Mouse (Mus musculus): ENCODE measurements around the gene Pkp4. TPM values are rescaled to one million over a fixed set of nuclear protein-coding genes. Genes with fewer than 3 reads are reported as not detected.

The Pkp4 gene
- polyA plus RNA-seq, 1 experiment from 2014 or later: 7.7 TPM

DNA sequence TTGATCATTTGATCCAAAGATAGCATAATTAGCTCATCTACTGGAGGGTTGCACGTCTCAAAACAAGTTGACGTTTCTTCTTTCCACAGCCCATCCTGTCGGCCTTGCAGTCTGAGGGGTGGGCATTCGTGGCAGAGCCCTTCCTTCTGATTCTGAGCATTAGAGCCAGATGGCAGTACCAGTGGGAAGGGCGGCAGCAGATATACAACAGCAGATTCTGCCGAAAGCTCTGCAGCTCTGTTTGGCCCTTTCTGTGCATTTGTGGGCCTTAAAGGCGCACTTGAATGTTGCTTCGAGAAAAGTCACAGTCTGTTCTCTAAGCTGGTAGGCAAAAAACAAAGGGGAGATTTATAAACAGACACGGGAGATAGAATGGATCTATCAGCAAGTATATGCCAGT lies 170.4 kb downstream of the Pkp4 start:
- no peak overlapping the region for H3K4me2 ChIP-seq (ENCODE audit: low read depth, low read length)
- no peaks in the 10 kb centered on the region for H3K27me3 ChIP-seq (ENCODE audit: insufficient read depth, low read length)
- no peak for TF ChIP-seq EP300 (IDR thresholded peaks at IDR 0.05; ENCODE audit: low read depth)
- no peak for TF ChIP-seq CTCF (IDR thresholded peaks at IDR 0.05; ENCODE audit: low read depth)
- ATAC-seq (no peak), DNase-seq (no peak)
- peaks cover 5% of the 10 kb centered on the region; the same call in 1 of the 2 replicates for H3K4me1 ChIP-seq (ENCODE audit: insufficient read depth)
- no peak overlapping the region for H3K4me3 ChIP-seq (ENCODE audit: low read depth, low read length)
- 76% methylated on average over 9 of the region's 9 CpGs for WGBS (ENCODE audit: insufficient replicate concordance)
- no peaks in the 10 kb centered on the region for H3K9me3 ChIP-seq (ENCODE audit: low read length)
- H3K36me3 ChIP-seq (replicated peaks; ENCODE audit: insufficient read depth, low read length): peaks cover 2% of the 10 kb centered on the region; the same call in 1 of the 2 replicates
- H3K9ac ChIP-seq (replicated peaks): no peak overlapping the region
- no peak overlapping the region for H3K27ac ChIP-seq (ENCODE audit: low read depth)

DNA sequence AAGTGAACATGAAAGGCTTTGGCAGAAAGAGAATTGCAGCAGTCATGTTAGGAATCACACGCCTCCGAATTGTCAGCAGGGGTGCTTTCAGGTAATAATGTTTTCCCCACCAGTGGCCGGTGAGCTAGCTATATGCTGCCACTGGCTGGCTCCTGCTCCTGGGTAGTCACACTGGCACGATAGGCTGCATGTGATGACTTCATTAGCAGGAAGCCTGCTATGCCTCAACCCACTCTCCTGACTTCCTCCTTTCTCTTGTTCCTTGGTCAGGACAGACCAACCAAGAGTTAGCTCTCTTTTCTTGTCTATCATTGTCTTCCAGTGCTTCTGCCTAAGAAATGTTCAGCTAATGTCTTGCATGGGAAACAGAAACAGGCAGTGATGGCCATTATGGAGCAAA lies 171.9 kb downstream of the Pkp4 start:
- no peak overlapping the region for H3K27ac ChIP-seq (ENCODE audit: low read depth)
- DNase-seq (no peak), ATAC-seq (no peak)
- H3K9me3 ChIP-seq (ENCODE audit: low read length): no peaks in the 10 kb centered on the region
- WGBS (ENCODE audit: insufficient replicate concordance): 76% methylated on average over 4 of the region's 4 CpGs
- TF ChIP-seq CTCF (IDR thresholded peaks at IDR 0.05; ENCODE audit: low read depth) (no peak), EP300 (IDR thresholded peaks at IDR 0.05; ENCODE audit: low read depth) (no peak)
- no peak overlapping the region for H3K4me3 ChIP-seq (ENCODE audit: low read depth, low read length)
- no peaks in the 10 kb centered on the region for H3K27me3 ChIP-seq (ENCODE audit: insufficient read depth, low read length)
- peaks cover 2% of the 10 kb centered on the region; the same call in 1 of the 2 replicates for H3K36me3 ChIP-seq (replicated peaks; ENCODE audit: insufficient read depth, low read length)
- no peak overlapping the region for H3K4me2 ChIP-seq (ENCODE audit: low read depth, low read length)
- H3K4me1 ChIP-seq (ENCODE audit: insufficient read depth): peaks cover 5% of the 10 kb centered on the region; the same call in 1 of the 2 replicates
- no peak overlapping the region for H3K9ac ChIP-seq (replicated peaks)

DNA sequence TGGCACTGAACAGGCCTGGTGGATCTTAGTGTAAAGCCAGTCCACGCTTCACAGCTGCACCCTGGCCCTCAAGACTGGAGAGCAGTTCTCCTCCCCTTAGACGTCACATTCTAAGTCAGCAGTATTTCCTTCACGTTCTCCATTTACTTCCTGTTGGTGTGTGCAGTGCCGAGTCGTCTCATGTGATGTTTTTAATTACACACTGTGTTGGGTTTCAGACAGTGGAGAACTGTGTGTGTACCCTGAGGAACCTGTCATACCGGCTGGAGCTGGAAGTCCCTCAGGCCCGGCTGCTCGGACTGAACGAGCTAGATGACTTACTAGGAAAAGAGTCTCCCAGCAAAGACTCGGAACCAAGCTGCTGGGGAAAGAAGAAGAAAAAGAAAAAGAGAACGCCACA lies 177.9 kb downstream of the Pkp4 start:
- H3K4me3 ChIP-seq (ENCODE audit: low read depth, low read length): no peak overlapping the region
- no peak overlapping the region for H3K4me2 ChIP-seq (ENCODE audit: low read depth, low read length)
- WGBS (ENCODE audit: insufficient replicate concordance): 66% methylated on average over 11 of the region's 11 CpGs
- no peak overlapping the region for H3K9ac ChIP-seq (replicated peaks)
- ATAC-seq (peak; percentile 43; the same call in 1 of the 2 replicates), DNase-seq (no peak)
- no peak overlapping the region for H3K27ac ChIP-seq (ENCODE audit: low read depth)
- peaks cover 8% of the 10 kb centered on the region; the same call in 1 of the 2 replicates for H3K36me3 ChIP-seq (replicated peaks; ENCODE audit: insufficient read depth, low read length)
- H3K27me3 ChIP-seq (ENCODE audit: insufficient read depth, low read length): no peaks in the 10 kb centered on the region
- peaks cover 9% of the 10 kb centered on the region; the same call in 1 of the 2 replicates for H3K4me1 ChIP-seq (ENCODE audit: insufficient read depth)
- no peaks in the 10 kb centered on the region for H3K9me3 ChIP-seq (ENCODE audit: low read length)
- TF ChIP-seq EP300 (IDR thresholded peaks at IDR 0.05; ENCODE audit: low read depth) (no peak), CTCF (IDR thresholded peaks at IDR 0.05; ENCODE audit: low read depth) (no peak)

DNA sequence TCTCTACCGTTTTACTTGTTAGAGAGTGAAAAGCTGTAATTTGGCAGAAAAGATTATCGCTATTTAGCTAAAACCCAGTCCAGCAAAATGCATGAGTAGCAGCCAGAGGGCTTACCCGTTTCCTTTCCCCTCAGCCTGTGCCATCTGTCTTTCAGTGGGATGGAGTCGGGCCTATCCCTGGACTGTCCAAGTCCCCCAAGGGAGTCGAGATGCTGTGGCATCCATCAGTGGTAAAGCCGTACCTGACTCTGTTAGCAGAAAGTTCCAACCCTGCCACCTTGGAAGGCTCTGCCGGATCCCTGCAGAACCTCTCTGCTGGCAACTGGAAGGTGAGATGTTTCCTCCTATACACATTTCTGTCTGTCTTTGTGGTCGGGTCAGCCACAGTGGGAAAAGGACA lies 178.3 kb downstream of the Pkp4 start:
- ATAC-seq: no peak
- Histone ChIP-seq H3K9me3 (ENCODE audit: low read length) (no peaks in the 10 kb centered on the region), H3K36me3 (replicated peaks; ENCODE audit: insufficient read depth, low read length) (peaks cover 8% of the 10 kb centered on the region; the same call in 1 of the 2 replicates), H3K27me3 (ENCODE audit: insufficient read depth, low read length) (no peaks in the 10 kb centered on the region), H3K4me3 (ENCODE audit: low read depth, low read length) (no peak overlapping the region), H3K4me2 (ENCODE audit: low read depth, low read length) (no peak overlapping the region), H3K9ac (replicated peaks) (no peak overlapping the region), H3K4me1 (ENCODE audit: insufficient read depth) (peaks cover 12% of the 10 kb centered on the region; the same call in 1 of the 2 replicates), H3K27ac (ENCODE audit: low read depth) (no peak overlapping the region)
- 82% methylated on average over 8 of the region's 8 CpGs for WGBS (ENCODE audit: insufficient replicate concordance)
- no peak for DNase-seq
- TF ChIP-seq EP300 (IDR thresholded peaks at IDR 0.05; ENCODE audit: low read depth) (no peak), CTCF (IDR thresholded peaks at IDR 0.05; ENCODE audit: low read depth) (no peak)

DNA sequence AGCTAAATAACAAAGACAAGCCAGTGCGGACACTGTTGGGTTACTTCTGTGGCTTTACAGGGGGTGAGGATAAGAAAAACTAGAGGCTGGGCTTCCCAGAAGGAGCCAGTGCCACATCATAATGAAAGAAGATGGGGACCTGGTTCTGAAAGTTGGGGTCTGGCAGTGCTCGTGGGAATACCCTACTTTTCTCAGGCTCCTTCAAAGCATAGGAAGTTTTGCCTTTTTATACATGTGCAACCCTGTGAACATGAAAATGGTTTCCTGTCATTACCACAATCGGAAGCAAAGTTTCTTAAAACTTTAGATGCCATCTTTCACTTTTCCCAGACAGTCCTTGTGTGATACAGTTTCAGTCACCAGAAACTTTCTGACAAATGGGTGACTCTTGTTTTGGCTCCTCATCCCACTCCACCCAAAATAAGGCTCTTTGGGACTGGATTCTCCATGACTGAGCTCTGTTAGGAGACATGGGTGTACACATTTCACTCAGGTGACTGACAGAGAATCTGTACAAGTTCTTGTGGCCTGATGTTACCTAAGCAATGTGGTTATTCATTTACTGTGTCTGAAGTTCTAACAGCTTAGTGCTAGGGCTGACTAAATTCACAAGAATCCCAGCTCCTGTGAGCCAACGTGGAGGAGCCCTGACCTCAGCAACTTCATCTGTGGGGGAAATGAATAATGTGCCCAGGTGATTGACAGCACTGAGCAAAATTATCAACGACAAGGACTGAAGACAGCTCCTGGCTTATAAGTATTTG lies 179.3 kb downstream of the Pkp4 start:
- Histone ChIP-seq H3K4me2 (ENCODE audit: low read depth, low read length) (no peak overlapping the region), H3K36me3 (replicated peaks; ENCODE audit: insufficient read depth, low read length) (peaks cover 11% of the 10 kb centered on the region), H3K27ac (ENCODE audit: low read depth) (no peak overlapping the region), H3K9ac (replicated peaks) (0 out of 2 replicates have a peak overlapping the region, but pooled peaks have one; percentile 7), H3K4me3 (ENCODE audit: low read depth, low read length) (no peak overlapping the region), H3K27me3 (ENCODE audit: insufficient read depth, low read length) (no peaks in the 10 kb centered on the region), H3K9me3 (ENCODE audit: low read length) (no peaks in the 10 kb centered on the region), H3K4me1 (ENCODE audit: insufficient read depth) (peaks cover 12% of the 10 kb centered on the region; the same call in 1 of the 2 replicates)
- TF ChIP-seq CTCF (IDR thresholded peaks at IDR 0.05; ENCODE audit: low read depth) (no peak), EP300 (IDR thresholded peaks at IDR 0.05; ENCODE audit: low read depth) (no peak)
- DNase-seq (no peak), ATAC-seq (peak; percentile 47; the same call in 1 of the 2 replicates)
- 64% methylated on average over 5 of the region's 5 CpGs for WGBS (ENCODE audit: insufficient replicate concordance)

DNA sequence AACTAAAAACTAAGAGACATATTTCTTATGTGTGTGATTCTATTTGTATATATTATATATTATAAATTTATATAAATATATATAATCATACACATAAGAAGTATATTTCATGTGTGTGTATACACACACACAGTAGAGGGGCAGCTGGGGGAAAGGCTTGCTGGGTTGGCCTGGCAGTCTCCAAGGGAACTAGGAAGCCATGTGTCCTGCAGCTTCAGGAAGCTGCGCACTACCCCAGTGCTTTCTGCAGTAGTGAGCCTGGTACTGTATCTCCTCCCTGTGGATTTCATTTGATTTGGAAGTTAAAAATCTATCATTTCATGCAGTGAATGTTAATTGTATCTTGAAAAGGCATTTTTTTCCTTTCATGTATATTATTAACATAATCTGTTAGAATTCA lies 180.2 kb downstream of the Pkp4 start:
- H3K4me3 ChIP-seq (ENCODE audit: low read depth, low read length): no peak overlapping the region
- ATAC-seq (no peak), DNase-seq (no peak)
- H3K27ac ChIP-seq (ENCODE audit: low read depth): no peak overlapping the region
- H3K9ac ChIP-seq (replicated peaks): no peak overlapping the region
- H3K4me2 ChIP-seq (ENCODE audit: low read depth, low read length): no peak overlapping the region
- H3K27me3 ChIP-seq (ENCODE audit: insufficient read depth, low read length): no peaks in the 10 kb centered on the region
- WGBS (ENCODE audit: insufficient replicate concordance): 85% methylated on average over 1 of the region's 1 CpGs
- TF ChIP-seq CTCF (IDR thresholded peaks at IDR 0.05; ENCODE audit: low read depth): no peak
- TF ChIP-seq EP300 (IDR thresholded peaks at IDR 0.05; ENCODE audit: low read depth): no peak
- H3K9me3 ChIP-seq (ENCODE audit: low read length): no peaks in the 10 kb centered on the region
- H3K36me3 ChIP-seq (replicated peaks; ENCODE audit: insufficient read depth, low read length): peaks cover 12% of the 10 kb centered on the region
- peaks cover 12% of the 10 kb centered on the region; the same call in 1 of the 2 replicates for H3K4me1 ChIP-seq (ENCODE audit: insufficient read depth)

Data from liver, postnatal 0 days (tissue).